Mouse (Mus musculus): ENCODE data around the gene Emc9. TPM values are rescaled to one million over a fixed set of nuclear protein-coding genes. Genes with fewer than 3 reads are reported as not detected.
A peak's percentile ranks its signal among the peaks of the same experiment; 100 is the strongest.

Emc9 gene
- polyA plus RNA-seq, 1 experiment, result 48.5 TPM

DNA sequence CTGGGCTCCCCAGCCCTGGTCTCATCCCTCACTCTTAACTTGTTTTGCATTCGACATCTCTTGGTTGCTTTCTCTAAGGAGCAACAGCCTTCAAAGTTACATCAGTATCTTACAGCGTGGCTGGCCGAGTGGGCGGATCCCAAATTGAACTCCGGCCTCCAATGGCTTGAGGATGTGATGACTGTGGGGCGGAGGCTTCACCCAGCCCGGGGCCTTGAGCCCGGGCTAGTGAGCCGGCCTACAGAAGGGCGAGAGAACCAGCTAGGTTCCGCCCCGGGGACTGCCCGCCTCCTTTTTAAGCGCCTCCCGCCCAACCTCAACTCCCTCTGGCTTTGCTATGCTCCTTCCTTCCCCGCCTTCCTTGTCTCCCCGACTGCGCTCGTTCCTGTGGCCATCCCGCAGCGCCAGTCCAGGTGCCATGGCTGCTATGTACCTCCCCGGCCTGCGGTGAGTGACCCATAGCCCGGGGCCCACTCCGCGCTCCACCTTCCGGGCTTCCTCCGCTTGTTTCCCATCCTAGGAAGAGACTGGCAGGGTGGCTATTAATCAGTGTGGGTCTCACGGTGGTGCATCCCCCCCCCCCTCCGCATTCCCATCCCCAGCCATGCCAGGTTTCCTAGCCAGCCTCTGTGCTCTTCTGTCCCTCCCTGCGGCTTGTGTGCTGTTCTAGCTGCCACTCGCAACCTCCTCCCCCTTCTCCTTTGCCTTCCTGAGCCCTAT, 44.9 kb downstream of the Emc9 start, which contains the start of gene Pck2:
Gene Pck2, plus strand, starts transcription at position 200 of the 720 bp plus-strand sequence.
- H3K4me1 ChIP-seq (ENCODE audit: control insufficient read depth, insufficient read depth, low read length), result no peaks in the 10 kb centered on the region
- WGBS, result under 1% methylated on average over 32 of the region's 32 CpGs
- H3K4me3 ChIP-seq (replicated peaks; ENCODE audit: control insufficient read depth, low read depth, low read length), result peak within 1 kb of the TSS; percentile 90
- H3K27ac ChIP-seq (ENCODE audit: control insufficient read depth, insufficient read depth, low read depth, low read length, poor library complexity), result peak within 1 kb of the TSS; percentile 91
- TF ChIP-seq CTCF (IDR thresholded peaks at IDR 0.05; ENCODE audit: control insufficient read depth, insufficient read depth, low read length) (no peak), POLR2A (IDR thresholded peaks at IDR 0.05; ENCODE audit: borderline replicate concordance, control insufficient read depth, low read depth, low read length) (peak; percentile 83)

DNA sequence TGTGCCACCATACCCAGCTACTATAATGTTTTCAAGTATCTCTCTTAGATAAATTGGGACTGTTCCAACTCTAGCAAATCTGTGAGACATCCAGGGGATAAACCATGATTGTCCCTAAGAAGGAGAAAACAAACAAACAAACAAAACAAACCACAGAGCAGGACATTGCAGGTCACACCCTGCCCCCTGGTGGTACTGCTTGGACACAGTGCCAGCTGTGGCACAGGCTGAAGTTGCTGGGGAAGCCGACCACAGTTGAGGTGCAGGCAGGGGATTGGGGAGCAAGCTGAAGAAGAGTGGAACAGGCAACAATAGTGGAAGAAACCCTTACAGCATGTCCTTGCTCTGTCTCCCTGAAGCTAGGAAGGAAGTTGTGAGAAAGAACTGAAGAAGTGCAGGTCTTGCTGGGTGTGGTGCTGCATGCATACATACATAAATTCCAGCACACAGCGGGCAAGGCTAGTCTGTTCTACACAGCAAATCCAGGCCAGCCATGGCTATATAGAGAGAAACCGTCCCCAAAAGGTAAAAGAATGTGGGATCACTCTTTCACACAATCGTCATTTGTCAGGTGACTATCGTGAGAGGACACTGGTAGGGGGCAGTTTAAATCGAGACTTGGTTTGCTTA, 48.9 kb downstream of the Emc9 start:
- TF ChIP-seq POLR2A (IDR thresholded peaks at IDR 0.05; ENCODE audit: borderline replicate concordance, control insufficient read depth, low read depth, low read length), result no peak
- peak; percentile 91 for TF ChIP-seq CTCF (IDR thresholded peaks at IDR 0.05; ENCODE audit: control insufficient read depth, insufficient read depth, low read length)

More for the DNA sequence above, 48.9 kb downstream of the Emc9 start:
- 65% methylated on average over 6 of the region's 6 CpGs for WGBS
- H3K27ac ChIP-seq (ENCODE audit: control insufficient read depth, insufficient read depth, low read depth, low read length, poor library complexity), result no peak overlapping the region
- H3K4me3 ChIP-seq (replicated peaks; ENCODE audit: control insufficient read depth, low read depth, low read length), result no peak overlapping the region
- no peaks in the 10 kb centered on the region for H3K4me1 ChIP-seq (ENCODE audit: control insufficient read depth, insufficient read depth, low read length)

Other genes with a start within 250 kb of the Emc9 start
- 39.2 and 47.3 TPM in 2 replicates for gene Dhrs4, start 106.5 kb downstream of the Emc9 start, polyA plus RNA-seq (2011; ENCODE audit: insufficient read depth, insufficient read length, low replicate concordance, missing spikeins)
- gene Carmil3, start 94.7 kb downstream of the Emc9 start, polyA plus RNA-seq (2011; ENCODE audit: insufficient read depth, insufficient read length, low replicate concordance, missing spikeins), result 0.79 and 3.5 TPM in 2 replicates
- gene Cpne6, start 74.9 kb downstream of the Emc9 start, polyA plus RNA-seq (2011; ENCODE audit: insufficient read depth, insufficient read length, low replicate concordance, missing spikeins), result not detected in 2 replicates
- gene Nrl, start 60.3 kb downstream of the Emc9 start, polyA plus RNA-seq (2011; ENCODE audit: insufficient read depth, insufficient read length, low replicate concordance, missing spikeins), result 0.25 and 0.70 TPM in 2 replicates
- gene Pck2, start 45.0 kb downstream of the Emc9 start, polyA plus RNA-seq (2011; ENCODE audit: insufficient read depth, insufficient read length, low replicate concordance, missing spikeins), result 42.6 and 60.8 TPM in 2 replicates
- gene Dcaf11, start 25.3 kb downstream of the Emc9 start, polyA plus RNA-seq (2011; ENCODE audit: insufficient read depth, insufficient read length, low replicate concordance, missing spikeins), result 26.4 and 42.3 TPM in 2 replicates
- not detected in 2 replicates for gene A730061H03Rik, start 24.9 kb downstream of the Emc9 start, polyA plus RNA-seq (2011; ENCODE audit: insufficient read depth, insufficient read length, low replicate concordance, missing spikeins)
- gene Fitm1, start 9.7 kb downstream of the Emc9 start, polyA plus RNA-seq (2011; ENCODE audit: insufficient read depth, insufficient read length, low replicate concordance, missing spikeins), result not detected in 2 replicates
- 187 and 268 TPM in 2 replicates for gene Psme1, start 7.2 kb downstream of the Emc9 start, polyA plus RNA-seq (2011; ENCODE audit: insufficient read depth, insufficient read length, low replicate concordance, missing spikeins)
- 152 and 175 TPM in 2 replicates for gene Psme2, start 5.8 kb upstream of the Emc9 start, polyA plus RNA-seq (2011; ENCODE audit: insufficient read depth, insufficient read length, low replicate concordance, missing spikeins)
- gene Rnf31, start 6.4 kb upstream of the Emc9 start, polyA plus RNA-seq (2011; ENCODE audit: insufficient read depth, insufficient read length, low replicate concordance, missing spikeins), result 79.5 and 160 TPM in 2 replicates
- gene Irf9, start 18.3 kb upstream of the Emc9 start, polyA plus RNA-seq (2011; ENCODE audit: insufficient read depth, insufficient read length, low replicate concordance, missing spikeins), result 60.8 and 84.3 TPM in 2 replicates
- 13.2 and 28.5 TPM in 2 replicates for gene Rec8, start 32.7 kb upstream of the Emc9 start, polyA plus RNA-seq (2011; ENCODE audit: insufficient read depth, insufficient read length, low replicate concordance, missing spikeins)
- gene Ipo4, start 50.7 kb upstream of the Emc9 start, polyA plus RNA-seq (2011; ENCODE audit: insufficient read depth, insufficient read length, low replicate concordance, missing spikeins), result 24.9 and 49.5 TPM in 2 replicates
- gene Gm49378, start 52.6 kb upstream of the Emc9 start, polyA plus RNA-seq (2011; ENCODE audit: insufficient read depth, insufficient read length, low replicate concordance, missing spikeins), result 2.0 and 5.8 TPM in 2 replicates
- 37.9 and 46.7 TPM in 2 replicates for gene Tm9sf1, start 58.5 kb upstream of the Emc9 start, polyA plus RNA-seq (2011; ENCODE audit: insufficient read depth, insufficient read length, low replicate concordance, missing spikeins)
- gene Tssk4, start 64.9 kb upstream of the Emc9 start, polyA plus RNA-seq (2011; ENCODE audit: insufficient read depth, insufficient read length, low replicate concordance, missing spikeins), result 0.77 and 4.0 TPM in 2 replicates
- 23.2 and 50.4 TPM in 2 replicates for gene Mdp1, start 75.2 kb upstream of the Emc9 start, polyA plus RNA-seq (2011; ENCODE audit: insufficient read depth, insufficient read length, low replicate concordance, missing spikeins)
- gene Gmpr2, start 86.6 kb upstream of the Emc9 start, polyA plus RNA-seq (2011; ENCODE audit: insufficient read depth, insufficient read length, low replicate concordance, missing spikeins), result 7.3 and 18.3 TPM in 2 replicates
- 173 and 183 TPM in 2 replicates for gene Nedd8, start 86.8 kb upstream of the Emc9 start, polyA plus RNA-seq (2011; ENCODE audit: insufficient read depth, insufficient read length, low replicate concordance, missing spikeins)
- 25.4 and 38.1 TPM in 2 replicates for gene Tinf2, start 96.5 kb upstream of the Emc9 start, polyA plus RNA-seq (2011; ENCODE audit: insufficient read depth, insufficient read length, low replicate concordance, missing spikeins)
- gene Tgm1, start 128.6 kb upstream of the Emc9 start, polyA plus RNA-seq (2011; ENCODE audit: insufficient read depth, insufficient read length, low replicate concordance, missing spikeins), result 1.1 and 5.1 TPM in 2 replicates
- 16.0 and 24.5 TPM in 2 replicates for gene Rabggta, start 137.0 kb upstream of the Emc9 start, polyA plus RNA-seq (2011; ENCODE audit: insufficient read depth, insufficient read length, low replicate concordance, missing spikeins)
- 24.4 and 25.9 TPM in 2 replicates for gene Dhrs1, start 160.4 kb upstream of the Emc9 start, polyA plus RNA-seq (2011; ENCODE audit: insufficient read depth, insufficient read length, low replicate concordance, missing spikeins)
- 14.3 and 14.5 TPM in 2 replicates for gene Nop9, start 160.4 kb upstream of the Emc9 start, polyA plus RNA-seq (2011; ENCODE audit: insufficient read depth, insufficient read length, low replicate concordance, missing spikeins)
- gene Cideb, start 173.2 kb upstream of the Emc9 start, polyA plus RNA-seq (2011; ENCODE audit: insufficient read depth, insufficient read length, low replicate concordance, missing spikeins), result 1.6 TPM in 1 of 2 replicates, not detected in the other
- 2.8 and 6.5 TPM in 2 replicates for gene Ltb4r2, start 176.1 kb upstream of the Emc9 start, polyA plus RNA-seq (2011; ENCODE audit: insufficient read depth, insufficient read length, low replicate concordance, missing spikeins)
- 34.1 and 77.0 TPM in 2 replicates for gene Ltb4r1, start 180.7 kb upstream of the Emc9 start, polyA plus RNA-seq (2011; ENCODE audit: insufficient read depth, insufficient read length, low replicate concordance, missing spikeins)
- 2.3 and 4.7 TPM in 2 replicates for gene Adcy4, start 198.8 kb upstream of the Emc9 start, polyA plus RNA-seq (2011; ENCODE audit: insufficient read depth, insufficient read length, low replicate concordance, missing spikeins)
- gene Ripk3, start 203.6 kb upstream of the Emc9 start, polyA plus RNA-seq (2011; ENCODE audit: insufficient read depth, insufficient read length, low replicate concordance, missing spikeins), result 27.7 and 38.9 TPM in 2 replicates
- gene Nfatc4, start 237.8 kb upstream of the Emc9 start, polyA plus RNA-seq (2011; ENCODE audit: insufficient read depth, insufficient read length, low replicate concordance, missing spikeins), result 4.0 and 5.6 TPM in 2 replicates

Measured in bone marrow, adult 2 months (tissue).